Mouse (Mus musculus) heart, embryonic 11.5 days (tissue): ENCODE data around the gene Ccdc69. TPM values are rescaled to one million over a fixed set of nuclear protein-coding genes. Genes with fewer than 3 reads are reported as not detected.

Experiments
- ATAC-seq: fragments of 200-750 bp; cut with Nextera tagmentation; replicated peaks from 2 replicates; pipeline ENCODE4 v1.8.0; 2017; ENCODE audit warnings: moderate library complexity; ENCODE audit not compliant: insufficient number of reproducible peaks, low FRiP score, low TSS enrichment
- H3K27ac ChIP-seq: fragments of 300-500 bp; sonication (generic); 2 replicates; pipeline ENCODE4 v1.5.1; 2014; ENCODE audit warnings: mild to moderate bottlenecking, low read depth, low read length
- H3K27me3 ChIP-seq: fragments of 300-500 bp; sonication (generic); 2 replicates; pipeline ENCODE4 v1.6.1; 2014; ENCODE audit warnings: mild to moderate bottlenecking, low read length, mixed read lengths; ENCODE audit not compliant: control insufficient read depth, insufficient read depth
- H3K36me3 ChIP-seq: fragments of 300-500 bp; sonication (generic); 2 replicates; pipeline ENCODE4 v1.6.1; 2014; ENCODE audit warnings: mild to moderate bottlenecking, low read length, moderate library complexity, mixed read lengths; ENCODE audit not compliant: control insufficient read depth, insufficient read depth
- H3K4me1 ChIP-seq: fragments of 300-500 bp; sonication (generic); 2 replicates; pipeline ENCODE4 v1.6.1; 2014; ENCODE audit warnings: low read length; ENCODE audit not compliant: control insufficient read depth, insufficient read depth
- H3K4me2 ChIP-seq: fragments of 300-500 bp; sonication (generic); 2 replicates; pipeline ENCODE4 v1.6.1; 2014; ENCODE audit warnings: mild to moderate bottlenecking, moderate library complexity
- H3K4me3 ChIP-seq: fragments of 300-500 bp; sonication (generic); 2 replicates; pipeline ENCODE4 v1.5.1; 2014; ENCODE audit warnings: low read depth, low read length
- H3K9ac ChIP-seq: fragments of 300-500 bp; sonication (generic); 2 replicates; pipeline ENCODE4 v1.6.1; 2014; ENCODE audit warnings: mild to moderate bottlenecking, low read depth, low read length, moderate library complexity
- H3K9me3 ChIP-seq: fragments of 300-500 bp; sonication (generic); replicated peaks from 2 replicates; pipeline ENCODE4 v1.6.1; 2016; ENCODE audit warnings: low read length; ENCODE audit not compliant: control insufficient read depth
- WGBS: fragments of 180-500 bp; shearing (Covaris S2); extraction: QIAGEN DNeasy Blood & Tissue Kit; methylation state at CpG from one replicate; pipeline ENCODE4 v1.1.7; 2014; ENCODE audit not compliant: insufficient replicate concordance; 5-methylcytosine and 5-hydroxymethylcytosine counted together
- polyA plus RNA-seq: library from polyadenylated mRNA; unstranded; fragments of >200 nt; fragmentation: Nextera tagmentation; extraction: Ambion mirVana; gene quantifications from 2 replicates; pipeline ENCODE4 v1.2.1, GENCODE M21; 2014

Ccdc69 gene
- polyA plus RNA-seq, 1 experiment from 2014 or later = 16.5 TPM

DNA sequence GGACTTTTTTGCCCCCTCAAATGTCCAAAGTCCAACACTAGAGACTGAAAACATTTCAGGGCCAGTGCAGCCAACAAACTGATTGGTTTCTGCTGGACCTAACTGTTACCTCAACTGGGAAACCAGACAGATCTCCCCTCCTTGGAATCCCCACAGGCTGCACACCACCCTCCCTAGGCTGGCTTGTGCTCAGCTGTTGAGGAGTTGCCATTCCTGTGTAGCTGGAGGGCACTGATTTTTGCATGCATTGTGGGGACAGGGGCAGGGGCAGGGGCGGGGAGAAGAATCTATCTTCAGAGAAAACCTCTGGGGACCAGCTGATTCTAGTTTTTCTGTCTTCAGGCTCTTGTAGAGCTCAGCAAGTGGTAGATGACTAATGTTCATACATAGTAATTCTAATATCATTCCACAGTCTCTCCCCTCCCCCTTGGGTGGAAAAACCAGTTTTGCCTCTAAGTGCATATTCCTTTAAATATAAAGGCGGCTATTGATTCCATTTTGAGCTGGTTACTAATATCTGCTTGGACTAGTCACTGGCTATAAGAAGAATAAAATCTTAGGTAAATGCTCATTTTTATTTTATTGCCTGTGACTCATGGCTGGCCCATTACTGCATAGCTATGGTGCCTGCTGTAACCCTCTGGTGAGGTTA is 50.6 kb downstream of the Ccdc69 start:
- Histone ChIP-seq H3K4me1 (peaks cover 65% of the 10 kb centered on the region), H3K27ac (peak overlapping the region; percentile 35; the same call in 1 of the 2 replicates), H3K9ac (no peak overlapping the region), H3K36me3 (peaks cover 4% of the 10 kb centered on the region; the same call in 1 of the 2 replicates), H3K27me3 (no peaks in the 10 kb centered on the region), H3K4me3 (no peak overlapping the region), H3K9me3 (no peaks in the 10 kb centered on the region), H3K4me2 (no peak overlapping the region)
- WGBS = 69% methylated on average over 2 of the region's 2 CpGs
- no peak for ATAC-seq

DNA sequence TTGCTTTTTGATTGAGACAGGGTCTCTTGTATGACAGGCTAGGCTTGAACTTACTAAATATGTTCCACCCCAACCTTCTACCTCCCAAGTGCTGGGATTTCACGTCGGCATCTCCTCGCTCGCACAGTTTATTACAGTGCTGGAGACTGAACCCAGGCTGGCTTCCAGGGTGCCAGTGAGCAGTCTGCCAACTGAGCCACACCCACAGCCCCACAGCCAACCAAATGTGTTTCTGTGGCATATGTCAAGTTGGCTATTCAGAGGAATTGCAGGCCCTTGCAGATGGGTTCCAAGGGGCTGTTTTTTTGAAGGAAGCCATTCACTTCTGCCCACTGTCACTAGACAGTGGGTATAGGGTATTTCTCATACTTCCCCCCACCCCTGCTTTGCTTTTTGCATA is 52.0 kb downstream of the Ccdc69 start:
- H3K4me1 ChIP-seq = peaks cover 67% of the 10 kb centered on the region
- no peak overlapping the region for H3K27ac ChIP-seq
- H3K4me2 ChIP-seq = no peak overlapping the region
- no peak for ATAC-seq
- WGBS = 96% methylated on average over 4 of the region's 4 CpGs
- H3K4me3 ChIP-seq = no peak overlapping the region
- H3K9me3 ChIP-seq = no peaks in the 10 kb centered on the region
- H3K9ac ChIP-seq = no peak overlapping the region
- H3K27me3 ChIP-seq = no peaks in the 10 kb centered on the region
- peaks cover 4% of the 10 kb centered on the region; the same call in 1 of the 2 replicates for H3K36me3 ChIP-seq

DNA sequence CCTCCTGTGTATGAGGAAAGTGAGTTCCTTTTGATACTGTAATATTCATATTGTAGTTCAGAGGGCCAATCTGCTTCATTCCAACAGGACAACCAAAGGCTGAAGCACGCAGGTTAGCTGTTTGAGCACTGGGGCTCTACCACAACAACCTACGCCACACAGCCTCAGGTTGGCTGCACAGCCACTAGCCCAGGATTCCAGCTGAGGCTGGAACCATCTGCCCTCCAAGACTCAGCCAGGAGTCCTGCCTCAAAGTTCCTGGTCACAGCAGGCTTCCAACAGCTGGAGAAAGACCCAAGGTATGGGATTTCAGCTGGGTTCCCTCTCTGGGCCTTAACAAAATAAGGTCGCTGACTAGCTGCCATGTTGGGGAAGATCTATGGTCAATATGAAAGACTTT is 54.3 kb downstream of the Ccdc69 start:
- Histone ChIP-seq H3K4me2 (peak overlapping the region; percentile 59), H3K9ac (peak overlapping the region; percentile 56), H3K4me1 (peaks cover 80% of the 10 kb centered on the region), H3K4me3 (no peak overlapping the region), H3K27ac (peak overlapping the region; percentile 97), H3K27me3 (no peaks in the 10 kb centered on the region), H3K36me3 (peaks cover 14% of the 10 kb centered on the region), H3K9me3 (no peaks in the 10 kb centered on the region)
- ATAC-seq = peak; percentile 16; the same call in 1 of the 2 replicates
- WGBS = 71% methylated on average over 3 of the region's 3 CpGs

DNA sequence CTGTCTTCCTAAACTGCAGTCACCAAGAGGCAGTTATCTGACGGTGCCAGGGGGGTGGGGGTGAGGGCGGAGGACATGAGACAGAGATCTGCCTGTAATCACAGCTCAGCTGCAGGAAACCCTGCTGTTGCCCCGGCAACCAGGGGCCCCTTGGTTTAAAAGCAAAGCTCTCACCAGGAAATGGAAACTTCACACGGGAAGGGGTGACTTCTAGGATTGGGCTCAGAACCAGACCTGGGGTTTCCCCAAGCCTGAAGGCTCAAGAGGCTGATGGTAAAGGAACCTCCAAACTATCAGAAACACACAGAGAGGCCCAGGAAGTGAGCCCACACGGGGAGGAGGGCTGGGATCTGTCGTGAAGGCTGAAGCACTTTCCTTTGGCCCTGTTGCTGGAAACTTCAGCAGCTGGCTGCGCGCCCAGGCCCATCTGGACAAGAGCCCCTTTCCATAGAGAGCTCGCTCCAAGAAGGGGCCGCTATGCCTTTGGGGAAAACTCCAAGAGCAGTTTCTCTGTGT is 54.8 kb downstream of the Ccdc69 start:
- H3K4me3 ChIP-seq = peak overlapping the region; percentile 10; the same call in 1 of the 2 replicates
- H3K27me3 ChIP-seq = no peaks in the 10 kb centered on the region
- H3K9ac ChIP-seq = peak overlapping the region; percentile 56
- no peaks in the 10 kb centered on the region for H3K9me3 ChIP-seq
- H3K27ac ChIP-seq = peak overlapping the region; percentile 97
- WGBS = 4% methylated on average over 10 of the region's 10 CpGs
- ATAC-seq = peak; percentile 72
- H3K36me3 ChIP-seq = peaks cover 15% of the 10 kb centered on the region
- peaks cover 80% of the 10 kb centered on the region for H3K4me1 ChIP-seq
- peak overlapping the region; percentile 59 for H3K4me2 ChIP-seq

DNA sequence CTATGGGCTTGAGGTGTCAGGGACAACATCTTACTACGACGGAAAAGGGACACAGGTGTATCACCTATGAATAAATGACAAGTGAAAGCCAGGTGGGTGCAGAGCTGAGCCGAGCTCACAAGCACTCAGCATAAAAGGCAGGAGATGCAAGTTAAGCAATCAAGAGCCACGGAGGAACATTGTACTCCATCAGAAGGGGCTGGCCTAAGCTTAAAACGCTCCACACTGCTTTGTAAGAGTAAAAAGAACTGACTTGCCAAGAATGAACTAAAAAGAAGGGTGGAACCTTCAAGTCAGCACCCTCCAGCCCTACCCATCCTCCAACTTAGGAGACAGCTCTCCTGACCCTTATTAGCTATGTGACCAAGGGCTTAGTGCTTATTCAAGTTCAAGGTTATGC is 55.4 kb downstream of the Ccdc69 start:
- no peak overlapping the region for H3K4me3 ChIP-seq
- 50% methylated on average over 5 of the region's 5 CpGs for WGBS
- peak overlapping the region; percentile 56 for H3K9ac ChIP-seq
- no peaks in the 10 kb centered on the region for H3K27me3 ChIP-seq
- peaks cover 77% of the 10 kb centered on the region for H3K4me1 ChIP-seq
- no peak; the same call in 1 of the 2 replicates for ATAC-seq
- H3K9me3 ChIP-seq = no peaks in the 10 kb centered on the region
- peaks cover 18% of the 10 kb centered on the region for H3K36me3 ChIP-seq
- H3K27ac ChIP-seq = peak overlapping the region; percentile 97
- H3K4me2 ChIP-seq = peak overlapping the region; percentile 59

DNA sequence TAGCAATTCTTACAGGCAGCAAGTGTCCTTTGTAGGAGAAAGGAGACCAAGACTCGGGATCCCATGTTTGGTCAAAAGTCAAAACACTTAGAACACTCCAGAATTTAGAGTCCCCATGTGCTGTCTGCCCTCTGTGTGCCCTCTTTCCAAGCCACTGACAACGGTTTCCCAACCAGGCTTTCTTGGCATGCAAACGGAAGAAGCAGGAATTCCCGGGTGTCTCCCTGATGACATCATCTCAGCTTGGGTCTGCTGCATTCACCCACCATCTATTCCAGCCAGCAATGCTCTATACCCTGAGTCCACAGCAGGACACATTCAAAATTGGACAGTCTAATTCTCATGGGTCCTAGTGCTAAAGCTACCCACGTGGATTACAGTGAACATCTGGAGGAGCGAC is 56.1 kb downstream of the Ccdc69 start:
- no peak overlapping the region for H3K4me3 ChIP-seq
- no peaks in the 10 kb centered on the region for H3K9me3 ChIP-seq
- H3K27me3 ChIP-seq = no peaks in the 10 kb centered on the region
- 35% methylated on average over 6 of the region's 6 CpGs for whole genome bisulfite sequencing
- no peak overlapping the region; the same call in 1 of the 2 replicates for H3K4me2 ChIP-seq
- H3K9ac ChIP-seq = no peak overlapping the region
- no peak for ATAC-seq
- H3K36me3 ChIP-seq = peaks cover 18% of the 10 kb centered on the region
- peak overlapping the region; percentile 97 for H3K27ac ChIP-seq
- peaks cover 76% of the 10 kb centered on the region for H3K4me1 ChIP-seq

DNA sequence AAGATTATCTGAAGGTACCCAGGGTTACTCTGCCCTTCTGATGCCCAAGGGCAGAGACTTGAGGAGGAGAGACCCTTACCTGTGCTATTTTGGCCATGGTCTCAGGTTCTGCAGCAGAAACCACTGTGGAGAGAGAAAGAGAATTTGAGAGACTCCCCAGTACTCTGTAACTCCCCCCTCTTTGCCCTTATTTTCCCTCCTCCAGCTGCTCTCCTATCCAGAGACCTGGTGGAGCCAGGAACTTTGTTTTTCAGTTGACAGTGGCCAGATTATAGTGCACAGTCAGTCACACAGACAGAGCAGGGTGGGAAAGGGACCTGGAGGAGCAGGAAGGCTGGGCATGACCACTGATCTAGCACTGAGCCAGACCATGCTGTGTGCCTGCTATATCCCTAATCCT is 56.5 kb downstream of the Ccdc69 start:
- no peak overlapping the region for H3K4me2 ChIP-seq

DNA sequence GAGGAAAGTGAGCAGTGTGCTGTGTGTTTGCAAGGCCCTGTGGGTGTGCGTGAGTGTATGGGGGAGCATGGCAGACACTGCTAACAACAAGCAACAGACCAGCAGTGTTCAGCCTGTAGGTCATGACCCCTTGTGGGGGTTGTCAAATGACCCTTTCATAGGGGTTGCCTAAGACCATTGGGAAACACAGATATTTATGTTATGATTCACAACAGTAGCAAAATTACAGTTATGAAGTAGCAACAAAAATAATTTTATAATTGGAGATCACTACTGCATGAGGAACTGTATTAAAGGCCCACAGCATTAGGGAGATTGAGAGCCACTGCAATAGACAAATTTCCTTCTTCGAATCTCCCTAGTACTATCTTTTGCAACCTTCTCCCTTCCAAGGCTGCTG is 58.2 kb downstream of the Ccdc69 start:
- no peaks in the 10 kb centered on the region for H3K9me3 ChIP-seq
- H3K36me3 ChIP-seq = peaks cover 17% of the 10 kb centered on the region
- H3K27me3 ChIP-seq = no peaks in the 10 kb centered on the region
- H3K27ac ChIP-seq = peak overlapping the region; percentile 50
- peaks cover 90% of the 10 kb centered on the region for H3K4me1 ChIP-seq
- no peak overlapping the region for H3K4me2 ChIP-seq
- no peak for ATAC-seq
- 70% methylated on average over 2 of the region's 2 CpGs for WGBS
- H3K4me3 ChIP-seq = no peak overlapping the region
- H3K9ac ChIP-seq = no peak overlapping the region

More for the DNA sequence above, 56.5 kb downstream of the Ccdc69 start:
- H3K36me3 ChIP-seq = peaks cover 17% of the 10 kb centered on the region
- H3K27me3 ChIP-seq = no peaks in the 10 kb centered on the region
- no peaks in the 10 kb centered on the region for H3K9me3 ChIP-seq
- ATAC-seq = no peak
- peaks cover 80% of the 10 kb centered on the region for H3K4me1 ChIP-seq
- peak overlapping the region; percentile 97 for H3K27ac ChIP-seq
- H3K4me3 ChIP-seq = no peak overlapping the region
- H3K9ac ChIP-seq = no peak overlapping the region

DNA sequence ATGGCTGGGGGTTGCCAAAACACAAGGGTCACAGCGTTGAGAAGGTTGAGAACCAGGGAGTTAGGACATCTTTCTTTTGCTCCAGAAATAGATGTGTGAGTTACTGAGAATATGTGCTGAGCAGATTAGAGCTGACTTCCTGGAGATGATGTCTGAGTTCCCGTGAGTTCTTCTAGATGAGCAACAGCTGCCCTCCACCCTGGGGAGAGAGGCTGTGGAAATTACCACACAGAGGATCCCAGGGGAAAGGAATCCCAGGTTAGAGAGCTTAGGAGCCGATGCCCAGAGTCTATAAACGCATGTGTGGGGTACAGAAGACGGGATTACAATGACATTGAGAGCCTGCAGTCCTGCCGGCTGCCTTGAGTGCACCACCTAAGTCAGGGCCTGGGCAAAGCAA is 59.9 kb downstream of the Ccdc69 start:
- H3K27ac ChIP-seq = peak overlapping the region; percentile 68
- no peaks in the 10 kb centered on the region for H3K9me3 ChIP-seq
- ATAC-seq = no peak
- peaks cover 73% of the 10 kb centered on the region for H3K4me1 ChIP-seq
- no peak overlapping the region for H3K4me2 ChIP-seq
- H3K4me3 ChIP-seq = no peak overlapping the region
- WGBS = 68% methylated on average over 6 of the region's 6 CpGs
- 0 out of 2 replicates have a peak overlapping the region, but pooled peaks have one; percentile 29 for H3K9ac ChIP-seq
- H3K36me3 ChIP-seq = peaks cover 28% of the 10 kb centered on the region
- H3K27me3 ChIP-seq = no peaks in the 10 kb centered on the region
